Mouse (Mus musculus) forebrain, embryonic 16.5 days (tissue): ENCODE results near the gene Ccdc114. TPM values are rescaled to one million over a fixed set of nuclear protein-coding genes. Genes with fewer than 3 reads are reported as not detected.
"Not testable (repeated sequence)": the region's sequence is repeated elsewhere in the genome, so short reads cannot be mapped to it uniquely, and the experiment has no call there.

Experiments used
- ATAC-seq: fragments of 200-750 bp; cut with Nextera tagmentation; 2 replicates; pipeline ENCODE4 v1.8.0; 2017; ENCODE audit warnings: mild to moderate bottlenecking, moderate library complexity
- H3K27ac ChIP-seq: fragments of 300-500 bp; sonication (generic); 2 replicates; pipeline ENCODE4 v1.5.1; 2014; ENCODE audit warnings: low read length, control low read depth
- H3K27me3 ChIP-seq: fragments of 300-500 bp; sonication (generic); replicated peaks from 2 replicates; pipeline ENCODE4 v1.6.1; 2014; ENCODE audit warnings: low read length; ENCODE audit not compliant: control insufficient read depth, insufficient read depth
- H3K36me3 ChIP-seq: fragments of 300-500 bp; sonication (generic); 2 replicates; pipeline ENCODE4 v1.6.1; 2014; ENCODE audit not compliant: control insufficient read depth, insufficient read depth
- H3K4me1 ChIP-seq: fragments of 300-500 bp; sonication (generic); replicated peaks from 2 replicates; pipeline ENCODE4 v1.6.1; 2014; ENCODE audit warnings: low read length; ENCODE audit not compliant: control insufficient read depth, insufficient read depth
- H3K4me2 ChIP-seq: fragments of 300-500 bp; sonication (generic); 2 replicates; pipeline ENCODE4 v1.6.1; 2014; ENCODE audit warnings: mild to moderate bottlenecking, low read length, control low read depth
- H3K4me3 ChIP-seq: fragments of 300-500 bp; sonication (generic); replicated peaks from 2 replicates; pipeline ENCODE4 v1.5.1; 2014; ENCODE audit warnings: mild to moderate bottlenecking, low read length, control low read depth
- H3K9ac ChIP-seq: fragments of 300-500 bp; sonication (generic); replicated peaks from 2 replicates; pipeline ENCODE4 v1.6.1; 2014; ENCODE audit warnings: low read depth, low read length, control low read depth
- H3K9me3 ChIP-seq: fragments of 300-500 bp; sonication (generic); 2 replicates; pipeline ENCODE4 v1.6.1; 2016; ENCODE audit warnings: low read length; ENCODE audit not compliant: control insufficient read depth
- WGBS: fragments of 180-500 bp; shearing (Covaris S2); extraction: QIAGEN DNeasy Blood & Tissue Kit; methylation state at CpG from one replicate; pipeline ENCODE4 v1.1.7; 2014; 5-methylcytosine and 5-hydroxymethylcytosine counted together
- polyA plus RNA-seq: library from polyadenylated mRNA; unstranded; fragments of >200 nt; fragmentation: Nextera tagmentation; extraction: Ambion mirVana; gene quantifications from 2 replicates; pipeline ENCODE4 v1.2.1, GENCODE M21; 2015

The Ccdc114 gene
- polyA plus RNA-seq, 1 experiment from 2014 or later: 4.6 TPM

DNA sequence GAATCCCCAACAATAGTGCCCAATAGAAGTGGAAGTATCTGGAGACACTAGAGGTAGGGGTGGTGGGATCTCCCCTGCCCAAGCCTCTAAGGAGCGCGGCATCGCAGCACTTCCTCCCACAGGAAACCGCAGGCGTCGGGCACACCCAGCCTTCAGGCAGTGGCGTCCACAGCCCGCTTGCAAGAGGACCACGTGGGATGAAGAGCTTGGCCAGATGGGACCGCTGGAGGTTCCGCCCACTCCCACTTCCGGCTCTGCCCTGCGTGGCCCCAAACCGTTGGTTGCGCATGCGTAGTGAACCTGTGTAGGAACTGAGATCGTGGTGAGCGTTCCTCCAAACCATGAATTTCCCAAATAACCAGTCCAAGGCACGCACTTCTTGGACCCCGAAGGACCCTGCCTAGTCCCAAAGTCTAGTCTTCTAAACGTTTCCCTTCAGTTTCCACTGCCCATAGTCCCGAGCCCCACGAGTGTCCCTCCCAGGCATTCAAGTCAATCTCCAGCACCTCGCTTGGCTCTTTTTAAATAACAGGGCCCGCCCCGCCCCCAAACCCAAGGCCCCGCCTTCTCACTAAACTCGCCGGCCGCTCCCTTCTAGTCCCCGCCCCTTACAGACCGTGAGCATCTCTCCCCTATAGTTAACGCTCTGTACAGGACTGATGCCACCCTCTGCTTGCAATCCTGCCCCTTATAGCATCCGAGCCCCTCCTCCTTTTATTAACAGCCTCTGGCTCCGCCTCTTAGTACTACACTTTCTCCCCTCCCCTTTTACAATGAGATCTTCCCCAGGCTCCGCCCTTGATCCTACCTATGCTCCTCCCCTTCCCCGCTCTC, 727 bp upstream of the Ccdc114 start:
- peaks cover 10% of the 10 kb centered on the region for H3K4me1 ChIP-seq
- peak overlapping the region; percentile 86 for H3K27ac ChIP-seq
- peak overlapping the region; percentile 74 for H3K4me2 ChIP-seq
- ATAC-seq: peak; percentile 90
- WGBS: 1% methylated on average over 37 of the region's 37 CpGs
- H3K4me3 ChIP-seq: peak overlapping the region; percentile 54
- peak overlapping the region; percentile 56 for H3K9ac ChIP-seq
- H3K36me3 ChIP-seq: no peaks in the 10 kb centered on the region
- H3K27me3 ChIP-seq: 0 out of 2 replicates have a peak, but pooled peaks cover 2% of the 10 kb centered on the region
- no peaks in the 10 kb centered on the region for H3K9me3 ChIP-seq

DNA sequence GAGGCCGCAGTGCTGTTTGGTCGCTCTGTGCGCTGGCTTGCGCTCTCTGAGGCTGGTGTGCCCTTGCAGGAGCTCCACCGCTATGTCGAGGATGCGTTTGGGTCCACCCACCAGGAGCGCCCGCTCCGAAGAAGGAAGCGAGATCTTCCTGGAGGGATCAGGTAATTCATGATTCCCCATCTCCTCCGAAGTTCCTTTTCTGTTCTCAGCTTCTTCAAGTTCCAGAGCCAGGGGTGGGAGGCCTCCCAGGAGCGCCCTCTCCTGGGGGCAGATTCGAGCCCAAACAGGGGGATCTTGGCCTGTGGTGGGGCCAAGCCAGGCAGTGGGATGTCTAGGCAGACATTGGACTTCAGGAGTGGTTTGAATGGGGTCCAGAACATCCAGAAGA, 551 bp downstream of the Ccdc114 start:
- no peaks in the 10 kb centered on the region for H3K36me3 ChIP-seq
- peak overlapping the region; percentile 10 for H3K4me3 ChIP-seq
- H3K4me1 ChIP-seq: peaks cover 10% of the 10 kb centered on the region
- H3K27me3 ChIP-seq: 0 out of 2 replicates have a peak, but pooled peaks cover 2% of the 10 kb centered on the region
- H3K9ac ChIP-seq: no peak overlapping the region; the same call in 1 of the 2 replicates
- H3K27ac ChIP-seq: no peak overlapping the region
- peak overlapping the region; percentile 74 for H3K4me2 ChIP-seq
- ATAC-seq: no peak
- 12% methylated on average over 14 of the region's 14 CpGs for WGBS
- H3K9me3 ChIP-seq: no peaks in the 10 kb centered on the region

DNA sequence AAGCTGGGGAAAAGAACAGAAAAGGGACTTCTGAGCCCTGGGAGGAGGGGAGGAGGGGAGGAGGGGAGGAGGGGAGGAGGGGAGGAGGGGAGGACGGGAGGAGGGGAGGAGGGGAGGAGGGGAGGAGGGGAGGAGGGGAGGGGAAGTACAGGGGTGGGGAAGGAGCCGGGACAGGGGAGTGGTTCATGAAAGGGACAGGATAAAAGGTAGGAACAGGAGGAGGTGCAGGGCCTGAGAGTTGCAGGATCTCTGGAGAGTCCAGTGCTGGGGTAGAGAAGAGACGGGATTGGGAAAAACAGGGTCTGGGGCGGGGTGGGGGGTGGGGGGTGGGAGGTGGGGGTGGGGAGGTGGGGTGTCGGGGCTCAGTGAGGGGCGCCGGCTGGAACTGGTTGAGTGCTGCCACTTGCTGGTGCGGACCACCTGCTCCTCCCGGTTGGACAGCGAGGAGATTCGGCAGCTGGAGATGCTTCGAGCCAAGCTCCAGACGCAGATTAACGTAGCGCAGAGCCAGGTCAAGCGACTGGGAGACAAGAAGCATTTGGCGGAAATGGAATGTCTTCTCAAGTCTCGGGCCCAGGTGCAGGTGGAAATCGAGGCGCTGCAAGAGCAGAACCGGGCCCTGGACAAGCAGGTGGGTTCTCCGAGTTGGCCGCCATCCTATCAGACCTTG, 4.9 kb downstream of the Ccdc114 start:
- no peak overlapping the region for H3K27ac ChIP-seq
- H3K36me3 ChIP-seq: no peaks in the 10 kb centered on the region
- H3K4me3 ChIP-seq: peak overlapping the region; percentile 19; the same call in 1 of the 2 replicates
- 0 out of 2 replicates have a peak, but pooled peaks cover 2% of the 10 kb centered on the region for H3K27me3 ChIP-seq
- H3K4me1 ChIP-seq: 0 out of 2 replicates have a peak, but pooled peaks cover 3% of the 10 kb centered on the region
- no peak for ATAC-seq
- no peak overlapping the region for H3K9ac ChIP-seq
- H3K4me2 ChIP-seq: peak overlapping the region; percentile 29; the same call in 1 of the 2 replicates
- H3K9me3 ChIP-seq: 0 out of 2 replicates have a peak, but pooled peaks cover 2% of the 10 kb centered on the region
- WGBS: 14% methylated on average over 20 of the region's 23 CpGs

DNA sequence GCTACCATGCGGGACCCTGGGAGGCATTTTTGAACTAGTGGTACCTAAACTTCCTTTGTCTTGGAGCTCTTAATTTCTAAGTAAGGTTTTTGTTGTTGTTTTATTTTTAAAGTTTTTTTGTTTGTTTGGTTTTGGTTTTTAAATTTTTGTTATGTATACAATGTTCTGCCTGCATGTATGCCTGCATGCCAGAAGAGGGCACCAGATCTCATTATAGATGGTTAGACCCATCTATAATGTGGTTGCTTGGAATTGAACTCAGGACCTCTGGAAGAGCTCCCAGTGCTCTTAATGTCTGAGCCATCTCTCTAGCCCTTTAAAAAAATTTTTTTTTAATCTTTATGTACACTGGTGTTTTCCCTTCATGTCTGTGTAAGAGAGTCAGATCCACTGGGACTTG, 5.8 kb downstream of the Ccdc114 start:
- Histone ChIP-seq H3K27ac (no peak overlapping the region), H3K4me2 (no peak overlapping the region), H3K9me3 (0 out of 2 replicates have a peak, but pooled peaks cover 2% of the 10 kb centered on the region), H3K4me1 (no peaks in the 10 kb centered on the region), H3K27me3 (0 out of 2 replicates have a peak, but pooled peaks cover 2% of the 10 kb centered on the region), H3K36me3 (no peaks in the 10 kb centered on the region), H3K9ac (no peak overlapping the region), H3K4me3 (no peak overlapping the region)
- no peak for ATAC-seq
- 90% methylated on average over 1 of the region's 1 CpGs for WGBS

DNA sequence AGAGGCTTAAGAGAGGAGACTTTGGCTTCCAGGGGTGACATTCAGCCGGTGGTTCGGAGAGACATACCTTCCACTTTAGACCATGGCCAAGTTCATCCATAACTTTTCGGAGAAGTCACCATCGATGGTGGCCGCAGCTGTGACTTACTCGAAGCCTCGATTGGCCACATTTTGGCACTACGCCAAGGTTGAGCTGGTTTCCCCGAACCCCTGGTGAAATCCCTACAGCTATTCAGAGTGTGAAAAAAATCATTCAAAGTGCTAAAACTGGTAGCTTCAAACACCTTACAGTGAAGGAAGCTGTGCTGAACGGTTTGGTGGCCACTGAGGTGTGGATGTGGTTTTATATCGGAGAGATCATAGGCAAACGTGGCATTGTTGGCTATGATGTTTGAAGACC, 9.9 kb downstream of the Ccdc114 start:
- H3K9ac ChIP-seq, H3K4me2 ChIP-seq, H3K27ac ChIP-seq, H3K36me3 ChIP-seq, H3K4me3 ChIP-seq, ATAC-seq, H3K4me1 ChIP-seq, H3K27me3 ChIP-seq, H3K9me3 ChIP-seq: not testable (repeated sequence)
- 93% methylated on average over 12 of the region's 12 CpGs for WGBS

DNA sequence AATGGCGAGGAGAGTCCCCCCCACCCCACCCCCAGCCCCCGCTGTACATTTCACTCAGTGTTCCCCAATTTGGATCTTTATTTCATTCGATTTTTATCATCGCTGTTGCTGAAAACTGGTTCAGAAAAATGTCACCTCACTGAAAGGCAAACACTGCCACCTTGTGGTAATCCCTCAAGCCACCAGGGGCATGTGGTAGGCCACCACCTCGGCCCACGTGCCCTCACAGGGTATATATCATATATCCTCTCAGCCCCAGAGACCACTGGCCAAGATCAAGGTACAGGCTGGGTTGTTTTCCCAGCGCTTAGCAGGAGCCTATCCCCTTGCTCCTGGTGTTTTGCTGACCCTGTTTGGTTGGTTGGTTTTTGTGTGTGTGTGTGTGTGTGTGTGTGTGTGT, 11.2 kb downstream of the Ccdc114 start:
- H3K27ac ChIP-seq: no peak overlapping the region
- H3K4me2 ChIP-seq: no peak overlapping the region
- no peaks in the 10 kb centered on the region for H3K36me3 ChIP-seq
- no peak for ATAC-seq
- H3K4me1 ChIP-seq: no peaks in the 10 kb centered on the region
- H3K9ac ChIP-seq: no peak overlapping the region
- WGBS: 25% methylated on average over 7 of the region's 7 CpGs
- H3K9me3 ChIP-seq: 0 out of 2 replicates have a peak, but pooled peaks cover 2% of the 10 kb centered on the region
- H3K27me3 ChIP-seq: no peaks in the 10 kb centered on the region
- H3K4me3 ChIP-seq: no peak overlapping the region

DNA sequence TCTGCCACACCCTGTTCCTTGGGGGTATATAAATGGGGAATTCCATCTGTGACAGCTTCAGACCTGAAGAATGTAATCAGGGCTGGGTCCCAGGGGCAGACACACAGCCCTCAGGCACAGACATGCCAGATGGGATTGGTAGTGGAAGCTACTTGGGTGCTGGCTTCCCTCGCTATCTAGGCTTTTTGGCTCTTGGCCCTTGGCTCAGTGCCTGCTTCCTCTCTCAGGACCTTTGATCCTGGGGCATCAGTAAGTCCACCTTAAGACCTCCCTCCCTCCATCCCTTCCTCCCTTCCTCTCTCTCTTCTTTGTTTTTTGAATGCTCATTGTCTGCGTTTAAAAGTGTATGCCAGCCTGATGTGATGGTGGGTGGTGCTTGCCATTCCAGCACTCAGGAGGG, 16.0 kb downstream of the Ccdc114 start:
- 54% methylated on average over 2 of the region's 2 CpGs for WGBS
- H3K27ac ChIP-seq: no peak overlapping the region
- H3K4me1 ChIP-seq: no peaks in the 10 kb centered on the region
- H3K4me2 ChIP-seq: no peak overlapping the region
- H3K9me3 ChIP-seq: no peaks in the 10 kb centered on the region
- H3K4me3 ChIP-seq: no peak overlapping the region
- H3K27me3 ChIP-seq: no peaks in the 10 kb centered on the region
- ATAC-seq: no peak
- H3K36me3 ChIP-seq: no peaks in the 10 kb centered on the region
- H3K9ac ChIP-seq: no peak overlapping the region

DNA sequence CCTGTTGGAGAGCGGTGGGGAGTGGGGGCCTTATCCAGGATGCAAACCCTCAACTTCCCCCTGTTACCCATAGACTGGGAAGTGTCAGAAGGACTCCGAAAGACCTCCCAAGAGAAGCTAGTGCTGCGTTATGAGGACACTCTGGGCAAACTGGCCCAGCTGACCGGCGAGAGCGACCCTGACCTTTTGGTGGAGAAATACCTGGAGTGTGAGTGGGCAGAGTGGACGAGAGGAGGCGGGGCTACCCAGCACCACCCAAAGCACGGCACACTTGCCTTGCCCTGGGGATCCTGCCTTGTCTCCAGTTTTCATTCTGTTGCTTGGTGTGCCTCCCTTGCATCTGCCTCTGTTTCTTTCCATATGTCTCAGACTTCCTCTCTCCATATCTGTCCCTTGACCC, 18.1 kb downstream of the Ccdc114 start:
- Histone ChIP-seq H3K4me1 (no peaks in the 10 kb centered on the region), H3K4me2 (no peak overlapping the region), H3K27me3 (no peaks in the 10 kb centered on the region), H3K9me3 (no peaks in the 10 kb centered on the region), H3K9ac (no peak overlapping the region), H3K27ac (no peak overlapping the region), H3K4me3 (no peak overlapping the region), H3K36me3 (no peaks in the 10 kb centered on the region)
- 92% methylated on average over 8 of the region's 9 CpGs for WGBS
- ATAC-seq: no peak

DNA sequence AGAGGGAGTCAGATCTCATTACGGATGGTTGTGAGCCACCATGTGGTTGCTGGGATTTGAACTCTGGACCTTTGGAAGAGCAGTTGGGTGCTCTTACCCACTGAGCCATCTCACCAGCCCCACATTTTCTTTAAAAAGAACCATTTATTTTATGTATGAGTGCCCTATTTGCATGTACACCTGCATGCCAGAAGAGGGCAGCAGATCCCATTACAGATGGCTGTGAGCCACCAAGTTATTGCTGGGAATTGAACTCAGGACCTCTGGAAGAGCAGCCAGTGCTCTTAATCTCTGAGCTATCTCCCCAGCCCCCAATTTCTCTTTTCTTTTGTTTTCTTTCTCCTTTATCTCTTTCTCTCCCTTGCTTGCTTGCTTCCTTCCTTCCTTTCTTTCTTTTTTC, 19.4 kb downstream of the Ccdc114 start:
- not testable (repeated sequence) for H3K4me1 ChIP-seq, H3K4me3 ChIP-seq, H3K27me3 ChIP-seq, H3K4me2 ChIP-seq, ATAC-seq, H3K9ac ChIP-seq, H3K9me3 ChIP-seq, H3K36me3 ChIP-seq, H3K27ac ChIP-seq
- 83% methylated on average over 1 of the region's 1 CpGs for WGBS
